Mouse (Mus musculus): ENCODE measurements around the gene Dpp7.

GRCm38 (mm10) chr2:25310969-25311368 is 45.2 kb downstream of the Dpp7 start:
- TF ChIP-seq CTCF (IDR thresholded peaks at IDR 0.05) (no peak), POLR2A (IDR thresholded peaks at IDR 0.05; ENCODE audit: insufficient read depth, low read depth, low read length) (no peak)
